Mouse (Mus musculus): Measurements from ENCODE around the gene Acbd6. TPM values are rescaled to one million over a fixed set of nuclear protein-coding genes. Genes with fewer than 3 reads are reported as not detected.

The Acbd6 gene
- polyA plus RNA-seq, 1 experiment from 2014 or later: 84.3 TPM

DNA sequence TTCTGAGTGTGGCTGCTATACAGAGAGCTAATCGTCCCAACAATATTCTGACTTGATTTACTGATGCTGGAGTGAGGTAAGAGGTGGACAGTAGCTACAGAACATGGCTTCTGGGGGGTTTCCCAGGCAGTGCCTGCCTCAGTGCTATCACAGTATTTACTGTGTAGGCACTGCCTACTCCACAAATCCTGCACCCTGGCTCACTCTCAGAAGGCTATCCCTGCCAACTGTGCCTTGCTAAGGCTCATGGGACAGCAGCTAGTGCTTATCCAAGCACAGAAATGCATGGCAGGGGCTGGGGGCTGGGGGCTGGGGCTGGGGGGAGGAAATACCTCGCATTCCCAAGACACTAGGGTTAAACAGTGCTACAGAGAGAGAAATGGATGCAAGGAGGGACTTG, 155.4 kb downstream of the Acbd6 start:
- Histone ChIP-seq H3K9ac (no peak overlapping the region), H3K27me3 (0 out of 2 replicates have a peak, but pooled peaks cover 3% of the 10 kb centered on the region), H3K4me3 (no peak overlapping the region), H3K36me3 (ENCODE audit: poor library complexity, severe bottlenecking) (no peaks in the 10 kb centered on the region), H3K9me3 (replicated peaks) (no peaks in the 10 kb centered on the region), H3K4me2 (no peak overlapping the region), H3K4me1 (no peaks in the 10 kb centered on the region), H3K27ac (no peak overlapping the region)
- no peak; the same call in 1 of the 2 replicates for ATAC-seq
- WGBS: 68% methylated on average over 2 of the region's 2 CpGs

DNA sequence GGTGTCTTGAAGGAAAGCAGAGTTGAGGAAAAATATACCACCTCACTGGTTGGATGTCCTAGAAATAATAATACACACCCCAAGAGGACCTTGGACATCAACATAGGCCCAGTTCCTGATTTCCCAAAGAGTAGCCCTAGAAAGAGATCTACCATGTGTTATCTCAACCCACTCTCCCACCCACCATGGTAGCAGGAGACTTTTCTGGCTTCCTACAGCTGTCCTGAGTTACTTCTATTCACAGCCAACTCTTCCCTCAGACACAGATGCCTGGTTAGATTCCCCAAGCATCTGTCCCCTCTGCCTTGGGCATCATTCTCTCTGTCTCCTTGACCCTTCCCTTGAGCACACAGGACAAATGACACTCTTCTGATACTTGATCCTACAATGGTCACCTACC, 157.4 kb downstream of the Acbd6 start:
- H3K36me3 ChIP-seq (ENCODE audit: poor library complexity, severe bottlenecking): no peaks in the 10 kb centered on the region
- H3K4me3 ChIP-seq: no peak overlapping the region
- ATAC-seq: no peak
- peaks cover 8% of the 10 kb centered on the region; the same call in 1 of the 2 replicates for H3K27me3 ChIP-seq
- no peaks in the 10 kb centered on the region for H3K4me1 ChIP-seq
- no peak overlapping the region for H3K4me2 ChIP-seq
- H3K9ac ChIP-seq: no peak overlapping the region
- no peaks in the 10 kb centered on the region for H3K9me3 ChIP-seq (replicated peaks)
- no peak overlapping the region for H3K27ac ChIP-seq

DNA sequence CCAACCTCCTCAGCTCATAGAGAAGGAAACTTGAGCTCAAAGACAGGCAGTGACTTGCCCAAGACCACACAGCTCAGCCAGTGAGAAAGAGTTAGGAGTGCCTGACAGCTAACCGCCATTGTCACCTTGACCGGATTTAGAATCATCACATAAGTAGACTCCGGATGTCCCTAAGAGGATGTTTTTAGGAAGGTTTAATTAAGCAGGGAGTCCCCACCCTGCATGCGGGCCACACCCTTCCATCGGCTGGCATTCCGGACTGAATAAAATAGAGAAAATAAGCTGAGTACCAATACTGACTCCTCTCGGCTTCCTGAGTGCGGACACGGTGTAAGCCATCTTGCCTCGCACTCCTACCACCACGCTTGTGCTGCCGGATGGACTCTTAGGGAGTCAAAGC, 159.4 kb downstream of the Acbd6 start:
- WGBS: 94% methylated on average over 12 of the region's 12 CpGs
- H3K27me3 ChIP-seq: peaks cover 26% of the 10 kb centered on the region
- no peak overlapping the region for H3K9ac ChIP-seq

DNA sequence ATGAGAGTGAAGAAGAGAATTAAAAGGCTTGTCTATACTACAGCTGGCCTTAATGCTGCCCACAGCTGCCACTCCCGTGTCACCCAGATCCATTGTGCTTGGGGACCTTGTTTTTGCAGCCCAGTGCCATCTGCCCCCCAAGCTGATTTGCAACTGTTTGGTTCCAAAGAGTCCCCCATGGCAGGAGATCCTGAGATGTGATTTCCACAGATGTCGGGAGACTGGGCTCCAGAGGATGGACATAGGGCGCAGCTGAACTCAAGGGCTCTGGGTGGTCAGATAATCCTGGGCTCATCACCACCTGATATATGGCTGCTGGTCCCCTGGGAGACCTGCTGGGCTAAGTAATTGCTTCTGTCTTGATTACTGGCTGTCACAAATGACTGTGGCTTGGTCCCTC, 160.9 kb downstream of the Acbd6 start:
- Histone ChIP-seq H3K4me1 (no peaks in the 10 kb centered on the region), H3K4me2 (no peak overlapping the region), H3K4me3 (no peak overlapping the region), H3K36me3 (ENCODE audit: poor library complexity, severe bottlenecking) (no peaks in the 10 kb centered on the region), H3K27ac (no peak overlapping the region), H3K27me3 (peaks cover 40% of the 10 kb centered on the region), H3K9ac (no peak overlapping the region), H3K9me3 (replicated peaks) (no peaks in the 10 kb centered on the region)
- no peak for ATAC-seq
- WGBS: 78% methylated on average over 3 of the region's 3 CpGs

More for the DNA sequence above, 159.4 kb downstream of the Acbd6 start:
- Histone ChIP-seq H3K27ac (no peak overlapping the region), H3K36me3 (ENCODE audit: poor library complexity, severe bottlenecking) (no peaks in the 10 kb centered on the region), H3K4me2 (no peak overlapping the region), H3K9me3 (replicated peaks) (no peaks in the 10 kb centered on the region), H3K4me3 (no peak overlapping the region), H3K4me1 (no peaks in the 10 kb centered on the region)
- no peak for ATAC-seq

DNA sequence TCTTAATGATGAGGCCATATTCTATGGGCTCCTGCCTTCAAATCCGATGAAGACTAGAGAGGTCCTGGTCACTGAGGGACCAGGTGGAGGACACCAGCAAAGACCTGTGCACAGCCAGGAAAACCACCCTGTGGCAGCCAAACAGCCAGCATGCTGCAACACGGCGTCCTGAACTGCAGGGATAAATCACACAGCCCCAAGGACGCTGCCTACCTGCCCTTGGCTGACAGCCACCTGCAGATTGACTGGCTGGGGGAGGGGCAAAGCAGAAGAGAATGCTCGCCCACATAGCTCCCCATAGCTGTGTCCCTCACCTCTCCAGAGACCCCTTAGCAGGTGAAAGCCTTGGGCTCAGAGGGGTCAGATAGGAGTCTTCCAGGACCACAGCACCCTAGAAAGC, 162.1 kb downstream of the Acbd6 start:
- peaks cover 49% of the 10 kb centered on the region for H3K27me3 ChIP-seq
- no peak overlapping the region for H3K4me2 ChIP-seq
- H3K36me3 ChIP-seq (ENCODE audit: poor library complexity, severe bottlenecking): no peaks in the 10 kb centered on the region
- WGBS: 56% methylated on average over 5 of the region's 5 CpGs
- no peak overlapping the region for H3K4me3 ChIP-seq
- no peak overlapping the region for H3K27ac ChIP-seq
- H3K9me3 ChIP-seq (replicated peaks): no peaks in the 10 kb centered on the region
- no peaks in the 10 kb centered on the region for H3K4me1 ChIP-seq
- no peak for ATAC-seq
- H3K9ac ChIP-seq: no peak overlapping the region

DNA sequence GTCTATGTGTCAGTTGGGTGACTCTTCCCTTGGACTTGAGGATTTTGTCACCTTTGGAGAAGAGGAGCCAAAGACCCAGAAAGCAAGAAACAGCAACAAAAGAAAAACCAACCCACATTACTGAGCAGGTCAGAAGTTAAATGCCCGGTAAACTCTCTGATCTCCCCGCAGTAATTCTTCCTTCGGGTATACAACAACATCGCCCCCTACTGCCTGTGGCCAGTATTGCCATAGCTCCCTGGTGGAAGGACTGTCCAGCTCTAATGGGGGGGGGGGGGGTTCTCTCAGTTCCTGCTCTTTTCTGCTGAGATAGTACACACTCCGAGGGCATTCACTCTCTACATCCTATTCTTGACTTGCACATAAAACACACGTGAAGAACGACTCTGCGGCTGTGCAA, 163.5 kb downstream of the Acbd6 start:
- no peak overlapping the region for H3K9ac ChIP-seq
- H3K9me3 ChIP-seq (replicated peaks): peaks cover under 1% of the 10 kb centered on the region; the same call in 1 of the 2 replicates
- WGBS: 21% methylated on average over 8 of the region's 8 CpGs
- H3K4me2 ChIP-seq: no peak overlapping the region
- H3K4me3 ChIP-seq: no peak overlapping the region
- H3K4me1 ChIP-seq: no peaks in the 10 kb centered on the region
- ATAC-seq: 0 out of 2 replicates have a peak, but pooled peaks have one; percentile 3
- peaks cover 63% of the 10 kb centered on the region for H3K27me3 ChIP-seq
- H3K27ac ChIP-seq: no peak overlapping the region
- no peaks in the 10 kb centered on the region for H3K36me3 ChIP-seq (ENCODE audit: poor library complexity, severe bottlenecking)

DNA sequence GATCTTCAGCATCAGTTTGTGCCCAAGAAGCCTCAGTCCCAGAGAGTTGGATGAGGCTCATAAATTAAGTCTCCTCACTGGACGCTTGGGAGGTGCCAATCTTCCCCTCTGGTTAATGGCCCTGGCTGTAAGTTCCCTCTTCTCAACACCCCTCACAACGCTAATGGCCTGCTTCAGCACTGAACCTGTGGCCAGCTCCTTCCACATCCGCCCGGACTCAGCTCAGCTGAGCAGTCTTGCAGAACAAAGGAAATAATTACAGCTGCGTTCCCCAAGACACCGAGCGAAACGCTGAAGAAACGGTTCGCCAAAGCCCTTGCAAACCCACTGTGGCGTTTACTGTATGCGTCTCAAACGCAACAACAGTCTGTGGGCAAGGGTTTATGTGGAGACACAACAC, 164.3 kb downstream of the Acbd6 start:
- WGBS: under 1% methylated on average over 13 of the region's 13 CpGs
- peaks cover 5% of the 10 kb centered on the region; the same call in 1 of the 2 replicates for H3K9me3 ChIP-seq (replicated peaks)
- peaks cover 68% of the 10 kb centered on the region for H3K27me3 ChIP-seq
- H3K4me1 ChIP-seq: no peaks in the 10 kb centered on the region
- no peaks in the 10 kb centered on the region for H3K36me3 ChIP-seq (ENCODE audit: poor library complexity, severe bottlenecking)
- H3K9ac ChIP-seq: no peak overlapping the region
- no peak overlapping the region for H3K27ac ChIP-seq
- peak overlapping the region; percentile 46 for H3K4me2 ChIP-seq
- H3K4me3 ChIP-seq: peak overlapping the region; percentile 2; the same call in 1 of the 2 replicates
- ATAC-seq: peak; percentile 60; the same call in 1 of the 2 replicates

DNA sequence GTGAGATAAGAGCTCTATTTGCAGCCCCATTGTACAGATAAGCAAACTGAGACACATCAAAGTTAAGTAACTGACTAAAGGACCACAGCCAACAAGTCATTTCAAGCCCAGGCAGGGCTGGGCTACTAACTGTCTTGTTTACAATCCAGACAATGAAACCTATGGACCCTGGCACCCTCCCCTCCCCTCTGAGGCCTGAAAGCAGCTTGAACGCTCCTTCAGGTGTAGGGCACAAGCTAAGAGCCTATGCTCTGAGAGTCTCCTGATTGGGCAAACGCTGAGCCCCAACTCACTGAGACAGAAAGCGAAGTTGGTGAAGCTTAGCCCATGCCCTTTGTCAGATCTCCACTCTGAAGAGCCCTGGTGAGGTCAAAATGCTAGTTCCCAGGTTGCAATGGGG, 166.4 kb downstream of the Acbd6 start:
- Histone ChIP-seq H3K36me3 (ENCODE audit: poor library complexity, severe bottlenecking) (no peaks in the 10 kb centered on the region), H3K9ac (no peak overlapping the region), H3K4me2 (no peak overlapping the region), H3K27ac (no peak overlapping the region), H3K4me1 (peaks cover 8% of the 10 kb centered on the region), H3K27me3 (peaks cover 89% of the 10 kb centered on the region), H3K9me3 (replicated peaks) (peaks cover 5% of the 10 kb centered on the region; the same call in 1 of the 2 replicates), H3K4me3 (no peak overlapping the region)
- ATAC-seq: no peak
- 83% methylated on average over 3 of the region's 3 CpGs for WGBS

DNA sequence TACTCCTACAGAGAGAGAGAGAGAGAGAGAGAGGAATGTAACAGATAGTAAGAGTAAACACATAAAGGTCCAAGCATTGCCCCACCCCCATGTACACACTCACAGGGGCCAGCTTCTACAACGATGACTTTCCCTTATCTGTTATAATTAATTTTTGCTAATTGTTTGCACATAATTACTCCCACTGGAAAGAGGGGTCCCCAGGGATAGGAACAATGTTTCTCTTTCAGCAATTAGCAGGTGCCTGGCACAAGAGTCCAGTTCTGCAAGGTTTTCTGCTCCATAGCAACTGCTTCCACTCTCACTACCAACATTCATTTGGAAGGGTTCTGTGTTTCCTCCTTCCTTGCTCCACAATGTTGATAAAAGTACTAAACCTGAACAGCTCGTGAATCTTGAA, 168.0 kb downstream of the Acbd6 start:
- 61% methylated on average over 2 of the region's 2 CpGs for WGBS
- peaks cover 5% of the 10 kb centered on the region; the same call in 1 of the 2 replicates for H3K9me3 ChIP-seq (replicated peaks)
- ATAC-seq: no peak
- H3K27ac ChIP-seq: no peak overlapping the region
- no peaks in the 10 kb centered on the region for H3K36me3 ChIP-seq (ENCODE audit: poor library complexity, severe bottlenecking)
- no peak overlapping the region for H3K9ac ChIP-seq
- no peak overlapping the region for H3K4me3 ChIP-seq
- no peak overlapping the region for H3K4me2 ChIP-seq
- peaks cover 97% of the 10 kb centered on the region for H3K27me3 ChIP-seq
- H3K4me1 ChIP-seq: peaks cover 10% of the 10 kb centered on the region

DNA sequence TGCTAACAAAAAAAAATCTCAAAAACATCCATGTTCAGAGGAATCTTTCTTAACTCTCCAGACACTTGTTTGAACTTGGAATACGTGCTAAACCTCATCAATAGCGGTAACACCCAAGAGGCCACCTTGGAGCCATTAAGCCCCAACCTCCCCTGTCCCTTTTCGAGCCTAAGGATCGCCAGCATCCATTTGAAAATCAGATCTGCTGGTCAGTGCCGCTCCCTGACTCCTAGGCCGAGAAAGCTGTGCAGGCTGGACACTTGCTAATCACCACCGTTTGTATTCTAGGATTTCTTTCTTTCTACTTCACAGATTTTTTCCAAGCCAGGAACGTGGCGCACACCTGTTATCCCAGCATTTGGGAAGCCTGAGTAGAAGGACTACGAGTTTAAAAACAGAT, 169.9 kb downstream of the Acbd6 start:
- Histone ChIP-seq H3K27me3 (peaks cover 98% of the 10 kb centered on the region), H3K4me2 (no peak overlapping the region), H3K9ac (no peak overlapping the region), H3K4me1 (peaks cover 10% of the 10 kb centered on the region), H3K27ac (no peak overlapping the region), H3K4me3 (no peak overlapping the region), H3K36me3 (ENCODE audit: poor library complexity, severe bottlenecking) (no peaks in the 10 kb centered on the region), H3K9me3 (replicated peaks) (peaks cover 5% of the 10 kb centered on the region; the same call in 1 of the 2 replicates)
- 17% methylated on average over 10 of the region's 10 CpGs for WGBS
- no peak for ATAC-seq

DNA sequence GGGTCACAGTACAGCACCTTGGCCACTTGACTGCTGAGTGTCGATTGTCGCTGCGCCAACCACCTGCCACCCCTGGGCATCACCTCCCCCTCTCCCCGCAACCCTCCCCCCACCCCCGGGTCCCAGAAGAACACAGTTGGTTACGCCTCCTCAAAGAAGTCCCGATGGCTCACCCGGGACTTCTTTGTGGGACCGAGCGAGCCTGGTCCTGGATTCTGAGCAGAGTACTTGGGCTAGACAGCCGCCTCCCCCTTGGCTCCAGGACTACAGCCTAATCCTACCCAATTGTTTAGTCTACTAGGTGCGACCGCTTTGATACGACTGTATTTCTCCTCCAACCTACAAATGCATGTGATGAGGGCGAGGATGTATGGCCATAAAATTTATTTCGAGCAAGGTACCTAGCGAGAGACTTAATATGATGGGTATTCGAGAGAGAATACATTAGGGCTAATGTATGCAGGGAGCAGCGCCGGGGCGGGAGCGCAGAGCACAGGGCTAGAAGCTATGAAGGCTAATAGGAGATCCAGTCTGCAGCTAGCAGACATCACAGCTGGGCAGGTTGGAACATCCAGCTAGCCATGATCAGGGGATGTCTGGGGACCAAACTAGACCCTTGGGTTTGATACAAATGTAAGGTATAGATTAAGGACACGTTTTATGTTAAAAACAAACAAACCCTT, 171.3 kb downstream of the Acbd6 start:
- ATAC-seq: peak; percentile 48; the same call in 1 of the 2 replicates
- H3K9me3 ChIP-seq (replicated peaks): peaks cover 5% of the 10 kb centered on the region; the same call in 1 of the 2 replicates
- H3K36me3 ChIP-seq (ENCODE audit: poor library complexity, severe bottlenecking): no peaks in the 10 kb centered on the region
- WGBS: under 1% methylated on average over 23 of the region's 23 CpGs
- H3K27me3 ChIP-seq: peaks cover 98% of the 10 kb centered on the region
- H3K4me1 ChIP-seq: peaks cover 10% of the 10 kb centered on the region
- H3K4me3 ChIP-seq: 0 out of 2 replicates have a peak overlapping the region, but pooled peaks have one; percentile 15
- peak overlapping the region; percentile 36 for H3K4me2 ChIP-seq
- H3K27ac ChIP-seq: no peak overlapping the region
- no peak overlapping the region for H3K9ac ChIP-seq

DNA sequence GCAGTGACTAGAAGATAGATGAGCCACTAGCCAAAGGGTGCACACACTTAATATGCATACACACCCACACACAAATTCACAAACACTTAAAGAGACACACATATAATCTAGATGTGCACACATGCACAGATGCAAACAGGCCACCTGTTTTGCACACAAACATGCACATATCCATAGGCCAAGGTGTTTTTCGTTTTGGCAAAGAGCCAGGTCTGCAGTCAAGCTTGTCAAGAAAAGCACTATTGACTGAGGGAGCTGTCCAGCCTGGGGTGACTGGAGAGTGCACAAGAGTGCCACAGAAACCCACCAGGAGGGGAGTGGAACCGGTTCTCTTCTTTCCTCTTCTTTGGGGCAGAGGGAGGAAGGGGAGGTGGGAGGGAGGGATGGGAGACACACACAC, 173.2 kb downstream of the Acbd6 start:
- ATAC-seq: no peak
- no peak overlapping the region for H3K4me2 ChIP-seq
- 0% methylated on average over 2 of the region's 2 CpGs for WGBS

More for the DNA sequence above, 173.2 kb downstream of the Acbd6 start:
- Histone ChIP-seq H3K27ac (no peak overlapping the region), H3K9ac (no peak overlapping the region), H3K9me3 (replicated peaks) (peaks cover 5% of the 10 kb centered on the region; the same call in 1 of the 2 replicates), H3K36me3 (ENCODE audit: poor library complexity, severe bottlenecking) (no peaks in the 10 kb centered on the region), H3K27me3 (peaks cover 98% of the 10 kb centered on the region), H3K4me1 (peaks cover 10% of the 10 kb centered on the region), H3K4me3 (no peak overlapping the region)
